In genomic region chr3:108856386-108857123, GRCm38 (mm10) we compare ENCODE assay signal across 8 mouse cellular contexts. TPM values are rescaled to one million over a fixed set of nuclear protein-coding genes. Genes with fewer than 3 reads are reported as not detected.
DNase-seq lines count a peak whose midpoint lies in the region; ATAC-seq and TF ChIP-seq lines count a peak whose summit lies in the region.

No protein-coding gene starts in this region.

- no peak overlapping the region for H3ac ChIP-seq in myocyte (ENCODE audit: control insufficient read depth, insufficient read length)

- no peaks in the 10 kb centered on the region for H3K27me3 ChIP-seq in myocyte (ENCODE audit: control insufficient read depth, insufficient read depth, insufficient read length)
- no peaks in the 10 kb centered on the region for H3K27me3 ChIP-seq in midbrain, embryonic 13.5 days

- peak overlapping the region; percentile 44; the same call in 1 of the 2 replicates for H3K27ac ChIP-seq in gastrocnemius, adult 2 months
- H3K27ac ChIP-seq in midbrain, embryonic 13.5 days: no peak overlapping the region

- DNase-seq in gastrocnemius, adult 2 months: no peak
- no peak for DNase-seq in gastrocnemius, adult 8-10 months (ENCODE audit: low spot score in 2 of 2)
- peak; percentile 77 for DNase-seq in CD4-positive, CD25-positive, alpha-beta regulatory T cell, adult 2 months (ENCODE audit: low read depth, low spot score)
- DNase-seq in cerebellum, adult 9-11 months: peak; percentile 53
- peak; percentile 55 for DNase-seq in kidney, postnatal 10 days
- no peak for DNase-seq in adrenal gland, postnatal 14 days

- TF ChIP-seq CTCF in gastrocnemius, adult 2 months (IDR thresholded peaks at IDR 0.05): peak; percentile 27; the same call in 1 of the 2 replicates

- H3K4me1 ChIP-seq in midbrain, embryonic 13.5 days (replicated peaks): peaks cover 34% of the 10 kb centered on the region

- ATAC-seq in midbrain, embryonic 13.5 days: no peak

- H3K9me3 ChIP-seq in midbrain, embryonic 13.5 days: no peaks in the 10 kb centered on the region

- intact Hi-C loops in gastrocnemius, adult 2 months (cut with DNase I): loop anchor here (5.0 kb wide), 1 partner anchor 206 kb away; no protein-coding TSS in a partner anchor

- WGBS in midbrain, embryonic 13.5 days: 36% methylated on average over 8 of the region's 8 CpGs

- no peak for TF ChIP-seq POLR2A in myocyte (IDR thresholded peaks at IDR 0.05; ENCODE audit: insufficient read length, low read depth)

- no peak overlapping the region for H3K9ac ChIP-seq in midbrain, embryonic 13.5 days (replicated peaks)

- no peaks in the 10 kb centered on the region for H3K36me3 ChIP-seq in myocyte (ENCODE audit: control insufficient read depth, insufficient read depth)
- no peaks in the 10 kb centered on the region for H3K36me3 ChIP-seq in midbrain, embryonic 13.5 days

- no peak overlapping the region for H3K4me3 ChIP-seq in gastrocnemius, adult 2 months
- H3K4me3 ChIP-seq in myocyte: no peak overlapping the region
- no peak overlapping the region for H3K4me3 ChIP-seq in midbrain, embryonic 13.5 days (replicated peaks)

- H3K4me2 ChIP-seq in myocyte (ENCODE audit: low read depth): peak overlapping the region; percentile 73
- H3K4me2 ChIP-seq in midbrain, embryonic 13.5 days (replicated peaks): no peak overlapping the region

- no peaks in the 10 kb centered on the region for H3K79me2 ChIP-seq in myocyte (ENCODE audit: control insufficient read depth, insufficient read depth)

TF ChIP-seq in myocyte, 11 proteins besides CTCF, POLR2A, EP300 and RAD21:
- peak in 2 of 3 experiments; percentile 60 to 77 for TF ChIP-seq MYOD1 (IDR thresholded peaks at IDR 0.05; ENCODE audit: control insufficient read depth in 1 of 3, insufficient read length in 2 of 3, low read depth in 2 of 3)
- no peak for TF ChIP-seq TCF12 (IDR thresholded peaks at IDR 0.05; ENCODE audit: insufficient read depth, poor library complexity, severe bottlenecking)
- TF ChIP-seq MYOG (IDR thresholded peaks at IDR 0.05; ENCODE audit: control insufficient read depth in 1 of 3, insufficient read depth in 1 of 3, insufficient read length in 2 of 3, low read depth in 2 of 3): peak in 1 of 3 experiments; percentile 71
- no peak for TF ChIP-seq TCF3 (IDR thresholded peaks at IDR 0.05; ENCODE audit: insufficient read length, low read depth)
- TF ChIP-seq USF1 (IDR thresholded peaks at IDR 0.05; ENCODE audit: low read depth): no peak
- TF ChIP-seq POLR2AphosphoS2 (IDR thresholded peaks at IDR 0.05; ENCODE audit: insufficient read length, low read depth): no peak

RNA-seq across cellular contexts. Expression of gene Stxbp3, which starts 16.2 kb away (rescaled TPM):
- 10 to 100 TPM; 30.5 to 40.4 TPM for total RNA-seq in gastrocnemius, adult 2 months (2021)
- 10 to 100 TPM; 34.9 to 50.3 (median 38.4) TPM for total RNA-seq in gastrocnemius, adult 8-10 months (2022)
- 11.9 TPM for polyA plus RNA-seq in myocyte (2012; fragmentation: generic; extraction: Trizol)
- 16.0 and 16.1 TPM in 2 replicates for polyA plus RNA-seq in midbrain, embryonic 13.5 days (2015; fragmentation: Nextera tagmentation; extraction: Ambion mirVana)
- total RNA-seq in adrenal gland, postnatal 14 days (2021): 45.2 and 50.7 TPM in 2 replicates

RNA-seq across cellular contexts. Expression of gene Fndc7, which starts 33.3 kb away (rescaled TPM):
- under 1 TPM in 1 of 2 experiments, not detected in 1; 0.06 TPM for total RNA-seq in gastrocnemius, adult 2 months (2021)
- total RNA-seq in gastrocnemius, adult 8-10 months (2022): not detected
- polyA plus RNA-seq in myocyte (2012; fragmentation: generic; extraction: Trizol): 0.26 TPM
- not detected in 2 replicates for polyA plus RNA-seq in midbrain, embryonic 13.5 days (2015; fragmentation: Nextera tagmentation; extraction: Ambion mirVana)
- total RNA-seq in adrenal gland, postnatal 14 days (2021): 0.11 and 0.49 TPM in 2 replicates

RNA-seq across cellular contexts. Expression of gene Prpf38b, which starts 55.0 kb away (rescaled TPM):
- 10 to 100 TPM; 17.6 to 18.7 TPM for total RNA-seq in gastrocnemius, adult 2 months (2021)
- total RNA-seq in gastrocnemius, adult 8-10 months (2022): 10 to 100 TPM; 10.7 to 16.0 (median 13.3) TPM
- 19.0 TPM for polyA plus RNA-seq in myocyte (2012; fragmentation: generic; extraction: Trizol)
- 67.1 and 72.2 TPM in 2 replicates for polyA plus RNA-seq in midbrain, embryonic 13.5 days (2015; fragmentation: Nextera tagmentation; extraction: Ambion mirVana)
- 72.2 and 72.4 TPM in 2 replicates for total RNA-seq in adrenal gland, postnatal 14 days (2021)

Comparison
In these comparisons a context has a peak if more than half of its experiments do, and no peak if none do; other contexts are left out.
1. DNase-seq: peak in CD4-positive, CD25-positive, alpha-beta regulatory T cell, adult 2 months (single experiment), cerebellum, adult 9-11 months (single experiment) and kidney, postnatal 10 days (single experiment); none in gastrocnemius, adult 2 months (single experiment), gastrocnemius, adult 8-10 months (0 of 2) and adrenal gland, postnatal 14 days (single experiment).